Mouse (Mus musculus) lung, postnatal 0 days (tissue): ENCODE data around the gene Dlgap1. TPM values are rescaled to one million over a fixed set of nuclear protein-coding genes. Genes with fewer than 3 reads are reported as not detected.

Experiments used
- ATAC-seq: fragments of 200-750 bp; cut with Nextera tagmentation; 2 replicates; pipeline ENCODE4 v1.8.0; 2017; ENCODE audit warnings: moderate library complexity
- DNase-seq: peaks from one replicate; pipeline ENCODE4 v3.0.0-alpha.2; 2016; ENCODE audit warnings: low spot score
- H3K27ac ChIP-seq: fragments of 300-500 bp; sonication (generic); 2 replicates; pipeline ENCODE4 v1.5.1; 2014; ENCODE audit warnings: antibody characterized with exemption, mild to moderate bottlenecking, low read length, mixed read lengths
- H3K27me3 ChIP-seq: fragments of 300-500 bp; sonication (generic); replicated peaks from 2 replicates; pipeline ENCODE4 v1.6.1; 2014; ENCODE audit warnings: low read length, mixed read lengths; ENCODE audit not compliant: insufficient read depth
- H3K36me3 ChIP-seq: fragments of 300-500 bp; sonication (generic); 2 replicates; pipeline ENCODE4 v1.6.1; 2014; ENCODE audit warnings: low read length, mixed read lengths; ENCODE audit not compliant: insufficient read depth
- H3K4me1 ChIP-seq: fragments of 300-500 bp; sonication (generic); 2 replicates; pipeline ENCODE4 v1.6.1; 2014; ENCODE audit warnings: antibody characterized with exemption, low read depth, low read length, mixed read lengths; ENCODE audit not compliant: insufficient read depth
- H3K4me2 ChIP-seq: fragments of 300-500 bp; sonication (generic); replicated peaks from 2 replicates; pipeline ENCODE4 v1.6.1; 2014; ENCODE audit warnings: low read depth, mild to moderate bottlenecking, low read length, moderate library complexity, mixed read lengths
- H3K4me3 ChIP-seq: fragments of 300-500 bp; sonication (generic); 2 replicates; pipeline ENCODE4 v1.5.1; 2014; ENCODE audit warnings: low read depth, low read length
- H3K9ac ChIP-seq: fragments of 300-500 bp; sonication (generic); replicated peaks from 2 replicates; pipeline ENCODE4 v1.6.1; 2014; ENCODE audit warnings: low read depth, mild to moderate bottlenecking
- H3K9me3 ChIP-seq: fragments of 300-500 bp; sonication (generic); 2 replicates; pipeline ENCODE4 v1.6.1; 2016; ENCODE audit warnings: low read length, mixed read lengths
- CTCF ChIP-seq: IDR thresholded peaks from 2 replicates; pipeline ENCODE4 v1.5.1; 2016; ENCODE audit warnings: antibody characterized with exemption, mild to moderate bottlenecking
- EP300 ChIP-seq: IDR thresholded peaks from 2 replicates; pipeline ENCODE4 v1.6.1; 2016; ENCODE audit warnings: antibody characterized with exemption, mild to moderate bottlenecking, control low read depth
- WGBS: fragments of 180-500 bp; shearing (Covaris S2); extraction: QIAGEN DNeasy Blood & Tissue Kit; methylation state at CpG from one replicate; pipeline ENCODE4 v1.1.7; 2014; 5-methylcytosine and 5-hydroxymethylcytosine counted together
- polyA plus RNA-seq: library from polyadenylated mRNA; unstranded; fragments of >200 nt; fragmentation: Nextera tagmentation; extraction: Ambion mirVana; gene quantifications from 2 replicates; pipeline ENCODE4 v1.2.1, GENCODE M21; 2015

Dlgap1 gene
- polyA plus RNA-seq, 1 experiment from 2014 or later, result 0.26 TPM

DNA sequence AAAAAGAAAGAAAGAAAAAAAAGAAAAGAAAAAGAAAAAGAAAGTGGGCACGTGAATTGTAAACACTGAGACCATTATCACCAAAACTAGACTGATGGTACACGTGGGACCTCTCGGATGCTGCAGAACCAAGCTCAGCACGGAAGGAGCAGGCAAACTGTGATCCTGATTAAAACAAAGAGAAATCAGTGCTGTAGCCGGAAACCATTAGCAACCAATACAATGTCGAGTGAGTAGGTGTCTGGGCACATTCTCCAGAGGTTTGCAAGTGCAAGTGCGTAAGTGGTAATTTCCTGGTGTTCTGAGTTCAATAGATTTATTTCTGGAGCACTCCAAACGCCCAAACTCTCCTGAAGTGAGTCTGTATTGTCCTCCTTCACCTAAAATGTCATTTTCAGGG lies 428.8 kb downstream of the Dlgap1 start:
- DNase-seq, result no peak
- H3K4me3 ChIP-seq, result no peak overlapping the region
- no peaks in the 10 kb centered on the region for H3K27me3 ChIP-seq
- no peak overlapping the region for H3K27ac ChIP-seq
- H3K9me3 ChIP-seq, result no peaks in the 10 kb centered on the region
- WGBS, result 27% methylated on average over 8 of the region's 8 CpGs
- no peak overlapping the region for H3K9ac ChIP-seq
- H3K36me3 ChIP-seq, result no peaks in the 10 kb centered on the region
- no peak for ATAC-seq
- no peak for TF ChIP-seq EP300
- TF ChIP-seq CTCF, result no peak
- no peaks in the 10 kb centered on the region for H3K4me1 ChIP-seq
- H3K4me2 ChIP-seq, result no peak overlapping the region

DNA sequence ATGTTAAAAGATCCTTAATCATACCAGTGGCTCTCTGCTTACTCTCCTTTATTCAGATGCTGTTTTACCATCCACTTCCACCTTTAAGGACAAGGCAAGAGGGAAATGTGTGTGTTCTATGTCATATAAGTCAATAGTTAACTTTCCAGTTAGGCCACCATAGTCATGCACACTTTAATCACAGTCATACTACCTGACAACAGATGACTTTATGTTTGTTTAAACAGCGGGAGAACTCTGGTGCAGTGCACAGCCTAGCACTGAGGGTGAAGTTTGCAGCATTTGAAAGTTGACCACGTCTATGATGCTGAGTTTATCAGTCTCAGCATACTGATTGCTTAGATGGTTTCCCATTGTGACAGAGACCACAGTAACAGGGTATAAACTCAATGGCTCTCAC lies 433.0 kb downstream of the Dlgap1 start:
- Histone ChIP-seq H3K4me1 (no peaks in the 10 kb centered on the region), H3K4me3 (no peak overlapping the region), H3K9me3 (no peaks in the 10 kb centered on the region), H3K9ac (no peak overlapping the region), H3K27me3 (no peaks in the 10 kb centered on the region), H3K4me2 (no peak overlapping the region), H3K36me3 (no peaks in the 10 kb centered on the region), H3K27ac (no peak overlapping the region)
- ATAC-seq (no peak), DNase-seq (no peak)
- WGBS, result 19% methylated on average over 2 of the region's 2 CpGs
- TF ChIP-seq CTCF (no peak), EP300 (no peak)

DNA sequence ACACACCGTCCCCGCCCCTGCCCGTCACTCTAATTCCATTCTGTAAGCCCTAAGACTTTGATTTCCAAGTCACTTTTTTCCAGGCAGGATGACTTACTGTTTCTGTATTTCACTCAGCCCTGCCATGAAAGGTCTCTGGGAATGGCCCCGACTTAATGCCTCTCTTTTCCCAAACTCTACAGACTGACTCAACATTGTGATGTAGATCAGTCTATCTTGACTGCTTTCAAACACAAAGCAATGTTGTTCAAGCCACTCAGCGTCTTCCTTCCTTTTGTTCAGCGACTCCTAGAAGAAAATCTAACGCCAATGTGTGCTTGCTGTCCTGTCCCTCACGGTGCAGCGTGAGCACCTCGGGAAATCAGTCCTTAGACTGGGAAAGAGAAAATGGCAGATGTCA lies 434.9 kb downstream of the Dlgap1 start:
- Histone ChIP-seq H3K9me3 (no peaks in the 10 kb centered on the region), H3K4me2 (no peak overlapping the region), H3K4me1 (no peaks in the 10 kb centered on the region), H3K27ac (no peak overlapping the region), H3K27me3 (no peaks in the 10 kb centered on the region), H3K36me3 (no peaks in the 10 kb centered on the region), H3K4me3 (no peak overlapping the region), H3K9ac (no peak overlapping the region)
- no peak for TF ChIP-seq EP300
- no peak for TF ChIP-seq CTCF
- 44% methylated on average over 10 of the region's 10 CpGs for WGBS
- DNase-seq (no peak), ATAC-seq (no peak)

DNA sequence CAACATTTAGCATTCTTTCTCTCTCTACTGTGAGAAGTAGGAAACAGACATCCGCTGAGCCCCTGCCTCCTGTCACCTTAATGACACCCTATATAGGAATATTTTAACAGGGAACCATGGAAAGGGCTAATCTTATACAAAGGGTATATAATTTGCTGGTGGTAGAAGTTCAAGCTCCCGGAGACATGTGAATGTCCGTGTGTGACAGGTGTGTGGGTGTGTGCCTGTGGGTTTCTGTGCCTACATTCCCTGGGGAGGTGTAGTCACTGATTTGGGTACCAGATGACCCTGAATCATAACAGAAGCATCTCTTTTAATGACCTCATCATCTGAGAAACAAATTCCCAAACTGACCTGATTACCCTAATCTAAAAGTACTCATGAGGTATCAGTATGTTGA lies 445.3 kb downstream of the Dlgap1 start:
- WGBS, result 88% methylated on average over 3 of the region's 3 CpGs
- Histone ChIP-seq H3K27ac (no peak overlapping the region), H3K4me2 (no peak overlapping the region), H3K4me3 (no peak overlapping the region), H3K36me3 (no peaks in the 10 kb centered on the region), H3K9me3 (no peaks in the 10 kb centered on the region), H3K4me1 (no peaks in the 10 kb centered on the region), H3K9ac (no peak overlapping the region), H3K27me3 (no peaks in the 10 kb centered on the region)
- no peak for DNase-seq
- ATAC-seq, result no peak
- TF ChIP-seq CTCF (no peak), EP300 (no peak)

DNA sequence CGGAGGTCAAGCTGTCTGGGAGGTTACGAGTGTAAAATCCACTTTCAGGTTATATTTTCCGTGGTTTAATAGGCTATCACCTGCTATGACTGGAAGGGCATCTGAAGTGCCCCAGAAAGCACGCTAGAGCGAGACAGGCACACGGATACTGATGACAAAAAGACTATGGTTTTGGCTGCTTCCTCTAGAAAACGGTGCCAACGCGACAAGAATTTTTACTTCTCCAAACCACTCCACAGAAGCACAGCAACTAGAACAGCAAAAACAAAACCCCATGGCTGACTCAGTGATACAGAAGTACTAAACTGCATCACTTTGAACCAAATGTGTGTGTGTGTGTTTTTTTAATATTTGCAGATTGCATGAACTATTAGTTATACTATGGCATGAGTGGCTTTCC lies 459.0 kb downstream of the Dlgap1 start:
- TF ChIP-seq CTCF (no peak), EP300 (no peak)
- no peaks in the 10 kb centered on the region for H3K9me3 ChIP-seq
- no peak overlapping the region for H3K4me3 ChIP-seq
- WGBS, result 69% methylated on average over 9 of the region's 9 CpGs
- ATAC-seq (no peak), DNase-seq (no peak)
- H3K27me3 ChIP-seq, result no peaks in the 10 kb centered on the region
- no peak overlapping the region for H3K27ac ChIP-seq
- no peaks in the 10 kb centered on the region for H3K4me1 ChIP-seq
- no peak overlapping the region for H3K4me2 ChIP-seq
- no peak overlapping the region for H3K9ac ChIP-seq
- no peaks in the 10 kb centered on the region for H3K36me3 ChIP-seq

DNA sequence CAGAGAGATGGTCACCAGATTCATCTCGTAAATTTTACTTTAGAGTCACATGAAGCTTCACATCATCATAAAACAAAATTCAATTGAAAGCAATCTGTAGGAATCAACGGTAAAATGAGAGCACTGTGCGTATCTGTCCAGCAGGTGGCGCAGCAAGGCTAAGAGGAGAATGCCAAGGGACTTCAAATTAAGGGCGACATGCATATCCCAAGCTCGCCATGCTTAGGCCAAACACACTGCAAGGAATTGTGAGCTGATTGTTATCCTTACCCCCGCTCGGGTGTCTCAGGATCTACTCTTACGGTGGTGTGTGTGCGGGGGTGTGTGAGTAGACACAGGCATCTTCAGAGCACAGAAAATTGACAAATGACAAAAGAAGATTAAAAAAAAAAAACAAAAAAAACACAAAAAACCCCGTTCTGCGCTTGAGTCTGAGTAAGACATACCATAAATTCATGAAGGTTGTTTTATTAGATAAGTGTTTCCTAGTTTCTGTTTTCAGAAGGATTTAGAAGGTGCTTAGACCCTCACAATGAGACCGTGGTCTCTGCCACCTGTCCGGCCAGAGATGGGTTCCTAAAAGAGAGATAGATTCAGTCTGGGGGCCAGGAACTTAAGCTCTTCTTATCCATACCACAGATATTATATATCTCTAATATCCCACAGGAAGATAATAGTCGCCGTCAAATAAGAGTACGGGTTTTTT lies 461.0 kb downstream of the Dlgap1 start:
- Histone ChIP-seq H3K27ac (no peak overlapping the region), H3K36me3 (no peaks in the 10 kb centered on the region), H3K4me1 (no peaks in the 10 kb centered on the region), H3K27me3 (no peaks in the 10 kb centered on the region), H3K4me2 (no peak overlapping the region; the same call in 1 of the 2 replicates), H3K4me3 (no peak overlapping the region), H3K9ac (no peak overlapping the region), H3K9me3 (no peaks in the 10 kb centered on the region)
- peak; percentile 83 for DNase-seq
- TF ChIP-seq EP300, result no peak
- peak; percentile 92 for TF ChIP-seq CTCF
- ATAC-seq, result peak; percentile 54
- WGBS, result 15% methylated on average over 17 of the region's 17 CpGs

DNA sequence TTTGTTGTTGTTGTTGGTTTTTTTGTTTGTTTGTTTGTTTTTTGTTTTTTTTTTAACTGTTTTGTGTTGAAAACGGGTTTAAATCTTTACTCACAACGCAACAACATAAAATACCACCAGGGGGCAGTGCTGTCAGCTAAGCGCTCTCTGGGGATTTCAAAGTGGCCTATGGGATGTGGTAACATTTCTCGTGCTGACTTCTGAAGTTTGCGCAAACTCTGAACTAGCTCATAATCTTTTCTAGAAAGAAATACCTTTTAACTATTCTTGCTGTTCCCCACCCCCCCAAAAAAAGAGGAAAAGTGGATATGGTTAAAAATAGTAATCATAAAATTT lies 461.5 kb downstream of the Dlgap1 start:
- Histone ChIP-seq H3K4me2 (no peak overlapping the region), H3K27ac (no peak overlapping the region), H3K9ac (no peak overlapping the region), H3K4me1 (no peaks in the 10 kb centered on the region), H3K9me3 (no peaks in the 10 kb centered on the region), H3K36me3 (no peaks in the 10 kb centered on the region), H3K27me3 (no peaks in the 10 kb centered on the region), H3K4me3 (no peak overlapping the region)
- DNase-seq (peak; percentile 73), ATAC-seq (no peak)
- TF ChIP-seq EP300, result no peak
- TF ChIP-seq CTCF, result peak; percentile 69
- WGBS, result 16% methylated on average over 5 of the region's 5 CpGs
